In genomic region chrX:81071746-81072640, GRCm38 (mm10) we compare ENCODE assay signal across 8 mouse cellular contexts. TPM values are rescaled to one million over a fixed set of nuclear protein-coding genes. Genes with fewer than 3 reads are reported as not detected.
DNase-seq lines count a peak whose midpoint lies in the region; ATAC-seq and TF ChIP-seq lines count a peak whose summit lies in the region.

No protein-coding gene starts in this region.

- peak; percentile 8 for DNase-seq in gastrocnemius, adult 2 months
- DNase-seq in gastrocnemius, postnatal 10 days, result no peak
- peak; percentile 4 for DNase-seq in ES-CJ7 (ENCODE audit: low read depth, low spot score)
- peak; percentile 35 for DNase-seq in retina, postnatal 1 day
- DNase-seq in gastrocnemius, adult 8-10 months (ENCODE audit: low spot score in 2 of 2), result no peak
- no peak for DNase-seq in gastrocnemius, postnatal 25 days

- peak overlapping the region; percentile 82 for H3K4me3 ChIP-seq in gastrocnemius, adult 2 months
- H3K4me3 ChIP-seq in forebrain, embryonic 15.5 days, result peak overlapping the region; percentile 72
- peak overlapping the region; percentile 61 for H3K4me3 ChIP-seq in limb, embryonic 13.5 days

- no peaks in the 10 kb centered on the region for H3K36me3 ChIP-seq in forebrain, embryonic 15.5 days
- no peaks in the 10 kb centered on the region for H3K36me3 ChIP-seq in limb, embryonic 13.5 days

- peak overlapping the region; percentile 68; the same call in 1 of the 2 replicates for H3K9ac ChIP-seq in forebrain, embryonic 15.5 days (replicated peaks)
- peak overlapping the region; percentile 77 for H3K9ac ChIP-seq in limb, embryonic 13.5 days

- intact Hi-C loops in gastrocnemius, adult 2 months (cut with DNase I), result no loop called here

- no peaks in the 10 kb centered on the region for H3K27me3 ChIP-seq in forebrain, embryonic 15.5 days
- H3K27me3 ChIP-seq in limb, embryonic 13.5 days, result no peaks in the 10 kb centered on the region

- no peaks in the 10 kb centered on the region for H3K9me3 ChIP-seq in forebrain, embryonic 15.5 days
- no peaks in the 10 kb centered on the region for H3K9me3 ChIP-seq in limb, embryonic 13.5 days

- no peak for ATAC-seq in forebrain, embryonic 15.5 days (replicated peaks)
- ATAC-seq in limb, embryonic 13.5 days (ENCODE audit: low FRiP score, low read depth), result 0 out of 2 replicates have a peak, but pooled peaks have one; percentile 29

- TF ChIP-seq CTCF in gastrocnemius, adult 2 months (IDR thresholded peaks at IDR 0.05), result no peak

- H3K27ac ChIP-seq in gastrocnemius, adult 2 months, result peak overlapping the region; percentile 68
- peak overlapping the region; percentile 78 for H3K27ac ChIP-seq in forebrain, embryonic 15.5 days (replicated peaks)
- peak overlapping the region; percentile 87 for H3K27ac ChIP-seq in limb, embryonic 13.5 days

- H3K4me2 ChIP-seq in forebrain, embryonic 15.5 days (replicated peaks), result peak overlapping the region; percentile 55
- H3K4me2 ChIP-seq in limb, embryonic 13.5 days (replicated peaks), result peak overlapping the region; percentile 58

- 0 out of 2 replicates have a peak, but pooled peaks cover 7% of the 10 kb centered on the region for H3K4me1 ChIP-seq in forebrain, embryonic 15.5 days
- no peaks in the 10 kb centered on the region for H3K4me1 ChIP-seq in limb, embryonic 13.5 days

- 20% methylated on average over 11 of the region's 14 CpGs for WGBS in forebrain, embryonic 15.5 days
- 10% methylated on average over 11 of the region's 14 CpGs for WGBS in limb, embryonic 13.5 days

RNA-seq across cellular contexts. Expression of gene Tmem47, which starts 1.5 kb away (rescaled TPM):
- 10 to 100 TPM in 1 of 2 experiments, 1 to 10 TPM in 1; 4.5 to 10.8 TPM for total RNA-seq in gastrocnemius, adult 2 months (2021)
- total RNA-seq in gastrocnemius, postnatal 10 days (2021), result 10 to 100 TPM; 21.7 to 28.7 TPM
- polyA plus RNA-seq in forebrain, embryonic 15.5 days (2015; fragmentation: Nextera tagmentation; extraction: Ambion mirVana), result 15.5 and 16.3 TPM in 2 replicates
- polyA plus RNA-seq in limb, embryonic 13.5 days (2015; fragmentation: Nextera tagmentation; extraction: Ambion mirVana), result 15.6 and 17.6 TPM in 2 replicates
- 10 to 100 TPM in 2 of 4 experiments, 1 to 10 TPM in 2; 6.5 to 11.4 (median 9.4) TPM for total RNA-seq in gastrocnemius, adult 8-10 months (2022)
- total RNA-seq in gastrocnemius, postnatal 25 days (2021), result 1 to 10 TPM; 6.8 to 7.1 TPM

Comparison
In these comparisons a context has a peak if more than half of its experiments do, and no peak if none do; other contexts are left out.
1. DNase-seq: peak in gastrocnemius, adult 2 months (single experiment), ES-CJ7 (single experiment) and retina, postnatal 1 day (single experiment); none in gastrocnemius, postnatal 10 days (single experiment), gastrocnemius, adult 8-10 months (0 of 2) and gastrocnemius, postnatal 25 days (single experiment).
2. Peak in every context shown above with its lines, with median percentiles within 50 percentile points of each other: H3K27ac ChIP-seq and H3K4me3 ChIP-seq.